Mouse (Mus musculus): Measurements from ENCODE around the gene Nhlrc3. TPM values are rescaled to one million over a fixed set of nuclear protein-coding genes. Genes with fewer than 3 reads are reported as not detected.

Gene Nhlrc3
- polyA plus RNA-seq, 1 experiment, result 10.0 TPM

Other genes starting within 250 kb of the Nhlrc3 start
- gene Proser1, start 334 bp upstream of the Nhlrc3 start, polyA plus RNA-seq (2012; rRNA removed), result 7.8 and 11.4 TPM in 2 replicates
- not detected in 2 replicates for gene Stoml3, start 25.3 kb upstream of the Nhlrc3 start, polyA plus RNA-seq (2012; rRNA removed)
- gene Frem2, start 194.0 kb upstream of the Nhlrc3 start, polyA plus RNA-seq (2012; rRNA removed), result 1.1 and 2.8 TPM in 2 replicates

Measured in large intestine, adult 2 months (tissue).